Mouse (Mus musculus) kidney, adult 8-10 months (tissue): Measurements from ENCODE around the gene Hdac4.

ENCODE experiments used
- DNase-seq, 2 experiments: peaks; one replicate each; pipeline ENCODE4 v3.0.0; 2022

Hdac4 gene

GRCm38 (mm10) chr1:92015938-92016672, 179.4 kb downstream of the Hdac4 start:
- peak; percentile 50 to 59 for DNase-seq

- DNase-seq = no peak
Measured at GRCm38 (mm10) chr1:92015252-92015651, 180.2 kb downstream of the Hdac4 start.

GRCm38 (mm10) chr1:92014496-92014895, 181.0 kb downstream of the Hdac4 start:
- no peak for DNase-seq

- DNase-seq = no peak
Measured at GRCm38 (mm10) chr1:92006666-92007065, 188.8 kb downstream of the Hdac4 start.

- no peak for DNase-seq
Measured at GRCm38 (mm10) chr1:92005617-92005940, 189.9 kb downstream of the Hdac4 start.

- DNase-seq = peak; percentile 44 to 66
Measured at GRCm38 (mm10) chr1:92004906-92005616, 190.4 kb downstream of the Hdac4 start.

GRCm38 (mm10) chr1:92004122-92004521, 191.4 kb downstream of the Hdac4 start:
- DNase-seq = no peak

GRCm38 (mm10) chr1:92000226-92000625, 195.3 kb downstream of the Hdac4 start:
- peak; percentile 35 to 40 for DNase-seq

GRCm38 (mm10) chr1:91993658-91994165, 201.8 kb downstream of the Hdac4 start:
- DNase-seq = peak; percentile 58 to 66

GRCm38 (mm10) chr1:91992652-91993051, 202.8 kb downstream of the Hdac4 start:
- no peak for DNase-seq

- DNase-seq = peak; percentile 26 to 56
Measured at GRCm38 (mm10) chr1:91991597-91991996, 203.9 kb downstream of the Hdac4 start.

GRCm38 (mm10) chr1:91990852-91991251, 204.6 kb downstream of the Hdac4 start:
- DNase-seq = peak; percentile 28 to 31

- peak; percentile 60 to 72 for DNase-seq
Measured at GRCm38 (mm10) chr1:91988866-91989265, 206.6 kb downstream of the Hdac4 start.

GRCm38 (mm10) chr1:91987431-91987830, 208.1 kb downstream of the Hdac4 start:
- no peak for DNase-seq

- no peak for DNase-seq
Measured at GRCm38 (mm10) chr1:91985783-91986182, 209.7 kb downstream of the Hdac4 start.

- no peak for DNase-seq
Measured at GRCm38 (mm10) chr1:91984507-91984906, 211.0 kb downstream of the Hdac4 start.

GRCm38 (mm10) chr1:91981381-91981780, 214.1 kb downstream of the Hdac4 start:
- no peak for DNase-seq

- DNase-seq = no peak
Measured at GRCm38 (mm10) chr1:91978443-91978842, 217.1 kb downstream of the Hdac4 start.

- peak in 1 of 2 experiments; percentile 59 for DNase-seq
Measured at GRCm38 (mm10) chr1:91968710-91969379, 226.7 kb downstream of the Hdac4 start.

GRCm38 (mm10) chr1:91967041-91967440, 228.5 kb downstream of the Hdac4 start:
- no peak for DNase-seq

GRCm38 (mm10) chr1:91964486-91965335, 230.8 kb downstream of the Hdac4 start:
- no peak for DNase-seq

GRCm38 (mm10) chr1:91962256-91962655, 233.2 kb downstream of the Hdac4 start:
- peak; percentile 28 to 64 for DNase-seq

- peak; percentile 56 to 61 for DNase-seq
Measured at GRCm38 (mm10) chr1:91961231-91961630, 234.3 kb downstream of the Hdac4 start.
